Mouse (Mus musculus) heart, postnatal 0 days (tissue): ENCODE results near the gene Flt3l.

Experiments used
- CTCF ChIP-seq: IDR thresholded peaks from 2 replicates; pipeline ENCODE4 v1.5.1; 2016; ENCODE audit warnings: antibody characterized with exemption, control low read depth, low read depth
- EP300 ChIP-seq: IDR thresholded peaks from 2 replicates; pipeline ENCODE4 v1.6.1; 2016; ENCODE audit warnings: antibody characterized with exemption, low read depth

DNA sequence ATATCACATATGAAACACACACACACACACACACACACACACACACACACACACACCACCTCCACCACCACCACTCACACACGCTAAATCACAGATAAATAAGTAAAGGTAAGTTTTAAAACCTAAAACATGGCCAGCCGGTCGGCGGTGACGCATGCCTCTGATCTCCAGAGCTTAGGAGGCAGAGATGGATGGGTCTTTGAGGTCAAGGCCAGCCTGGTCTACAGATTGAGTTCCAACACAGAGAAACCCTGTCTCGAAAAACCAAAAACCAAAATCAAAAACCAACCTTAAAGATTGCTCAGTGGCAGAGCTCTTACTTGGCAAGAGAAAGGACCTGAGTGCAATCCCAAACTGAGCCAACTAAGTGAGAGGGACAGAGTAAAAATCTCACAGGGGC is 36.2 kb downstream of the Flt3l start:
- no peak for TF ChIP-seq CTCF
- no peak for TF ChIP-seq EP300
